Mouse (Mus musculus) gastrocnemius, postnatal 36 days (tissue): ENCODE results near the gene Carmil1. TPM values are rescaled to one million over a fixed set of nuclear protein-coding genes. Genes with fewer than 3 reads are reported as not detected.

ENCODE experiments used
- DNase-seq, 2 experiments: peaks; one replicate each; pipeline ENCODE4 v3.0.0; 2022
- intact Hi-C: fragments of 180-260 bp; cut with DNase I; formaldehyde crosslinking; loops from one replicate; pipeline ENCODE4 v1.15.1; 2025
- total RNA-seq, 2 experiments: library from RNA; stranded (reverse); gene quantifications; 2 replicates each; pipeline ENCODE4 v1.2.3; 2021

Gene Carmil1
- total RNA-seq, 2 experiments from 2014 or later, result 1.5 to 2.8 TPM

DNA sequence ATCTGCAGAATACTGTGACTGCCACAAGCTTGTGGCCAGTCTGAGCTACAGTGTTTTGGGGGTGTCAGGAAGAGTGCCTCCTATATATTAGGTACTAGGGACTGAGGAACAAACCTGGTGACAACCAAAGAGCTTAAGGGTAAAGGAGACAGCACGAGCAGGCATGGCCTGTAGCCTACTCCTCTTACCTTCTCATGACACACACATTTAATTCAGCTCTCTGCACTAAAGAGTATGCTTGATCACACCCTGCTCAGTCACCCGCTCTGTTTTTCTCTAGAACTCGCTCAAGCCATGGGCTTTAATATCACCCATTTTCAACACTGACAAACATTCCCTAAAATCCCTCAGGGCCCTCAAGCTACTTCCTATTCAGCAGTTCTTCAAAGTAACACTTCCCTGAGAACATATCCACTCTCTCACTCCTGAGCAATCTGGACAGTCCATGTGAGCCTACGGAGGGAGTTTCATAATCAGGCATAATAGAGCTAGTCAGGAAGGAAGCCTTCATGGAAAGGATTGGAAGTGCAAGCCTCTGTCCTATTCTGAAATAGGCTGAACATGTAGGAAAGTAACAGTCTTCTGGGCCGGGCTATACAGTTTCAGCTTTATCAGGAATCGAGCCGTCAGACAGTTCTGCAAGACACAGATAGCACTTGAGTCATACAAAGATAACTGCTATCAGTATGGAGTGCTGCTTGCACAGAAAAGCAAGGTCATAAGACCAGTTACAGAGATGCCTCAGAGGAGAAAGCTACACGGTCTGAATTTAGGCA lies 121.2 kb downstream of the Carmil1 start:
- no peak for DNase-seq
- intact Hi-C loops, result no loop called here

DNA sequence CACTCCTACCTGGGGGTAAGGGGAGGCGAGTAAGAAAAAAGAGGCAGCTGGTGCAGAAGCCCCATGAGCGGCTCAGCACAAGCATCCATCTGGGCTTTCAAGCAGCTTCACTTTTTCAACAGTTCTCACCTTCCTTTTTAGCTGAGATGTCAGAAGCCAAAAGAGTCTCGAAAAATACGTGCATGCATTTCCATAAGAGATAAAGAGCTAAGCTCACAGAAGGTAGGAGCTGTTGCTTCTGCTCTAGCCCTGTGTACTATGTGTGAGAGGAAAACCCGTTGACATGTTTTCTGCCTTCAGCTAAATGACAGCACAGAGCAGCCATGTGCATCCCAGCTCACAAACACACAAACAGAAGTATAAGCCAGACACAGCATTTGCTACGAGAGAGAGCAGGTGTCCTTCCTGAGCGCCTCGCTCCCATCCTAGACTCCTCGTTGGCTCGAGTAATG lies 123.0 kb downstream of the Carmil1 start:
- no peak for DNase-seq
- intact Hi-C loops, result no loop called here

DNA sequence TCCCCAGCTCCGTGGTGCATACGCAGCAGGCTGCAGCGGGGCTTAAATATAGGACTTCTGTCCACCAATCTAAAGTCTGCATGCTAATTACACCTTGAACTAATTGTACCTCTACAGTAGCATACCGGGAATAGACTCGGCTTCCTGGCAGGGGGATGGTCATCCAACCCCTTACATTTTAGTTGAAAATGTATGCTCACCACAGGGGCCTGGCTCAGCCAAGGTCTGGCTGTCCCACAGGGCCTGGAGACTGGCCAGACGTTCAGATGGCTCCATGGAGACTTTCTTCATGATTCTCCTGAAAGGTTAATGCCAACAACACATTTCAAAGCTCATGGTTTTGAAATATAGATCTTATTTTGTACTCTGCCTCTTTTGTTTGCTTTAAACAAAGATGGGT lies 125.4 kb downstream of the Carmil1 start:
- intact Hi-C loops, result no loop called here

DNA sequence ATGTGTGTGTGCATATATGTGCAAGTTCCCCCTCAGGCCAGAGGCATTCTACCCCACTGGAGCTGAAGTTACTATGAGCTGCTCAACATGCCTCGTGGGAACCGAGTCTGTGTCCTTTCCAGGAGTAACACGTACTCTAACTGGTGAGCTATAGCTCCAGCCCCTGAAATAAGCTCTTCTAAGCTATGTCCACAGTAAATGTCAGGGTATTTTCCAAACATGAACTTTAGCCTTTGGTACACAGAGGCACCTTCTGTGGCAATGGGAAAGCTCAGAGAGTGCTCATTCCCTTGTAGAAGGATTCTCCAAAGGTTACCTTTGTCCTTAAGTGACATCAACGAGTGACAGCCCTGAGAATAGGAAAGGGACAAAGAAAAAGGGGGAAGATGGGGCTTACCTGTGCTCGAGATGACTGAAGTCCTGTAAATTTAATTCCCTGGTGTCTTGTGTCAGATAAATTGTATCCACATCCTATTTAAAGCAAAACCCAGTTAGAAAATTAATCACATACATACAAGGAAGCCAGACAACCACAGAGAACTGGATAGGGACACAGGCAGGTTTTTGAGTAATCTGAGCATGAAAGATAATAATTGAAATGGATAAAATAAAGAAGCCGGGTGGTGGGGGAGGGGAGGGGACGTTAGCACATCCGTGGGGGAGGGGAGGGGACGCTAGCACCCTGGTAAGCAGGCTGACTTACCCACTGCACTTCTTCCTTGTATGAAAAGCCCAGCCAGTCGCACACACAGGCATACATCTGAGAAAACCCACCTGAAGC lies 126.1 kb downstream of the Carmil1 start:
- intact Hi-C loops, result no loop called here
- DNase-seq, result no peak

More for the DNA sequence above, 125.4 kb downstream of the Carmil1 start:
- DNase-seq, result no peak

DNA sequence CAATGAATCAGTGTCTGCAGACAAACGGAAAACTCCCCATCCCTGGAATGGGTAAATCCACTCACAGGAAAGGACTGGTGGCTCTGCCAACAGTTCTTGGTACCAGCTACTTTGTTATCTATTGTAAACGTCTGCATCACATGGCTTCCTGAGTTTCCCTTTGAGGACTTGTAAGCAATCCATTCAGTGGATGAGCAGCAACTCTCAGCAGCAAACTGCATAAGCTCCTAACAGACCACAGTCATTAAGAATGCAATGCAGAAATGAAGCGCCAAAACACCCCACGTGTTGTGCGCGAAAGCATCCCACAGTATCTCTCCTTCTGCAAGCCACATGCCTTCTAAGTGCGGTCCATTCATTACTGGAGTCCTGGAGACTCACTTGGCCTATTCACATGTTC lies 128.0 kb downstream of the Carmil1 start:
- no peak for DNase-seq
- intact Hi-C loops, result no loop called here

DNA sequence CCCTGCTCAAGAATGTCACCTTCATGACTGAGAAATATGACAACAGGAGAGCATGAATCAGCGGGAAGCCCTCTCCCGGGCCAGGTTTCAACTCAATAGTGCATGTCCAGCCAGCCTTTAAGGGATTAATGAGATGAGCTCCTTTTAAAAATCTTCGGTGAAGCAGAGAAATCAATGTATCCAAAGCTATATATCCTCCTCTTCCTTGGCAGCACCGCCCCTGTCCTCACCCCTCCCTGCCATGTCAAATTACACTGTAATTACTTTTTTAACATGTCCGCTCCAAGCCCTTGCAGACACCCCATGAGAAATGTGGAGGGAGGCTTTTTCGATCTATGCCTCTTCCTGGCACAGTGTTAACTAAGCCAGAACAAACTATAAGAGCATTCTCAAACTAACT lies 129.3 kb downstream of the Carmil1 start:
- intact Hi-C loops, result no loop called here
- DNase-seq, result no peak

DNA sequence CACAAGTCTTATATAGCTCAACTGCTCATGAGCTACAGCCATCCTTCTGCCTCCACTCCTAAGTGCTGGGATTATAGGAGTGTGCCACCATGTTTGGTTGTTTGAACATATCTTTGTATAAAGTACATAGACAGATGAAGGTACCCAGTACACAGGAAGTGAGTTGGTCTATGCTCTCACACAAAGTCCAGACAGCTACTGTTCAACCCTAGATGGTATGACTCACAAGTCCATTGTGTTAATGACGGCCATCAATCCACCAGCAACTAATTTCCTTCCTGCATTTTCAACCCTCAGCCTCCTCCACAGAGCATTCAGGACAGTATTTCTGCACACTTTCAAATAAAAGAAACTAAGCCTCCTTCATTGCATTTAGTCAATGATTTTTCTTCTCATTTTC lies 132.0 kb downstream of the Carmil1 start:
- intact Hi-C loops, result no loop called here
- no peak for DNase-seq

DNA sequence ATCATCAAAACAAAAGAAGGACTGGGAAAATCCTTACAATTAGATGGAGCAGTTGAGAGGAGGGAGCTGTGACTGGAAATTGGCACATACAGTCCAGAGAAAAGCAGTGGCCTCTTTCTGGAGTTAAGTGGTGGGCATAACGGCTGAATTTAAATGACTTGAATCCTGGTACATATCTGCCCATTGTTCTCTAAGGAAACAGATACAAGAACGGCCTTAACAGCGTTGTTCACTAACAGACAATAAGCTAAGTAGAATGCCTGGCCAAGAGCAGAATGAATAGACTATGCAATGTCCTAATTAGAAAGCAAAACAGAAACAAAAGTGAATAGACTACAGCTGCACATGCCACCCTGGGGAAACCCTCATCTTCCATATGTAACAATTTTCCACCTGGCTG lies 133.6 kb downstream of the Carmil1 start:
- intact Hi-C loops, result no loop called here
- no peak for DNase-seq

DNA sequence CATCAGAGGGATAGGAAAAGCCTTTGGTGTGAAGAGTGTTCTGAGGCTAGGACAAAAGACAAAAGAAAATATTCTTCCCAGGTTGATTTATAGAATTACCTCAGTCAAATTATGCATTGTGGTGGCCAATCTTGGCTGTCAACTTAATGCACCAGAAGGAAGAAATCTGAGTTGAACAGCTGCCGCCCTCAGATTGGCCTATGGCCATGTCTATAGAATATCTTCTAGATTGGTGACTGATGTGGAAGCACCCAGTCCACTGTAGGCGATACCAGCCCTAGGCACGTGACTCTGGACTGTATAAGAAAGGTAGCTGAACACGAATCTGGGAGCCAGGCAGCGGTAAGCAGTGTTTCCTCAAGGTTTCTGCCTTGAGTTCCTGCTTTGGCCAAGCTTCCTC lies 134.1 kb downstream of the Carmil1 start:
- intact Hi-C loops, result no loop called here
- no peak for DNase-seq

DNA sequence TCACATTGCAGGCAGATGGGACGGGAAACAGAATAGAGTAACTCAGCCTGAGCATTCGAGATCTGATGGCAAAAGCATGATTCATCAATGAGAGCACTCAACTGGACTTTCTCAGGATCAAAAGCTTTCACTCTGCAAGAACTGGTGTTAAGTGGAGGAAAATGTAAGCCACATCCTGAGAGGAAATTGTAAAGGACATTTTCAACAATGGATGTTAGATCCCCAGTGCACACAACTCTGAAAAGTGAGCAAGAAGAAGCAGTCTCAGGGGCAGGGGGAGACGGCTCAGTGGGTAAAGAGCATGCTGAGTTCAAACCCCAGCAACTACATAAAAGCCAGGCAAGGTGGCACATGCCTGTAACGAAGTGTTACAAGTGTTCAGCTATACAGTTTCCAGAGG lies 135.7 kb downstream of the Carmil1 start:
- no peak for DNase-seq
- intact Hi-C loops, result no loop called here

DNA sequence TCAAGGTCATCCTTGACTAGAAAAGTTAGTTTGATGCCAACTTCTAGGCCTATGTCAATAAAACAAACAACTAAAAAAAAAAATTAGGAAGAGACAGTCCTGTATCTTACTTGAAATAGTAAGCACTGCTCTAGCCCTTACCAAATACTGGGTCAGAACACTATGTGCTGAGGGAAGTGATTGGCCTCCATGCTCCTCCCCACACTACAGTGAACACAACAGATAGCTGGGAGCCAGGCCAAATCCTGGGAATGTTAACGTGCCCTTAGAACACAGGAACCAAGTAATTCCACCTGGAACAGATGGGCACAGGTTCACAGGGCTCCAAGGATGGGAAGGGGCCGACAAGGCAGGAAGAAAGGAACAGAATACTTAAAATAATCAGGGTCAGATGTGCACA lies 136.5 kb downstream of the Carmil1 start:
- DNase-seq, result no peak
- intact Hi-C loops, result no loop called here

DNA sequence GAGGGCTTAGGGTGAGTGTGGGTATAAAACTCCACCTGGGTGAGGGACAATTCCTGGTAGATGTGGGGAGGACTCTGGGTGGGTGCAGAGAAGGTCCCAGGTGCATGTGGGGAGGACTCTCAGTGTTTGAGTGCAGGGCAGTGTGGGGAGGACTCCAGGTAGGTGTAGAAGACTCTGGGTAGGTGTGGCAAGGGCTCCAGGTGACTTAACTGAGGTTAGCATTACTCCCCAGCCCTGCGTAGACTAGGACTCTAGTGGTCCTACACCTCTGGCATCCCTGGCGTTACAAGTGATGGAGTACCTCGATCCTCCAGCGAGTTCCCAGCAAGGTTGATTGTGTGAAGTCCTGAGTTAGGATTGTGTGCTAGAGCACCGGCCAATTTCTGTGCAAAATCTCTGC lies 143.8 kb downstream of the Carmil1 start:
- intact Hi-C loops, result no loop called here
- DNase-seq, result no peak

DNA sequence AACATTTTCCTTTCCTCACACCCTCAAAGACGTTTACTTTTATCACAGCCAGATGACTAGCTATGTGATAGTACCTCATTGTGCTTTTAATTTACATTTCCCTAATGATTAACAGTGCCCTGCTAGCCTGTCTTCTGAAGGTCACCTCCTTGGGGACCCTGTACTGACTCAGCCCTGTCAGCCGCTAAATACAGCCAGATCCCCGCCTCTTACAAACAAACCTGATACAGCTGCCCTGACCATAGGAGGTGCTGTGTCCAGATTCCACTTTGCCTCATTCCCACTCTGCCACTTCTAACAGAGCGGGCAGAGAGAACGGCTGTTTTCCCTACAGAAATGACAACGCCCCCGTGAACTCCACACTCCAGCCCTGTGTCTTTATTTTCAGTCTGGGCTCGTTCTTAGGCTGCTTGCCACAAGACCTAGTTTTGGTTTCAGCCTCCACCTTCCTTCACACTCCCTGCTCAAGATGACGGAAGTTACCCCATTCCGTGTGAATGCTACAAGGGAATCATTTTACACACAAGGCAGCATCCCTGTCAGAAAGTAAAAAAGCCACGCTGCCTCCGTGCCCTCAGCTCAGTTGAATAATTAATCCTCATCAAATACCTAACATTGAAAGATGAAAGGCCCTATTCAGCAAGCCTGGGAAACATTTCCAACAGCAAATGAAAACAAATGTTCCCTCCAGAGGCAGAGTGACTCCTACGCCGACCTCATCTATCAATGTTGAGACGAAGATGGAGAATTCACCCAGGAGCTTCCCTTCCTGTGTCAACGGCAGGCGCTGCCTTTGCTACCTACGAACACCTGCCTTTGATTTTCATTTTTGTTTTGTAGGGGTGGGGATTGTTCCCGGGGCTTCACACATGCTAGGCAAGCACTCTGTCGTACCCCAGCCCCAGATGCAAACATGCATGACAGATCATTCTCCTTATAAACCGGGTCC lies 145.0 kb downstream of the Carmil1 start:
- DNase-seq, result peak in 1 of 2 experiments; percentile 17
- intact Hi-C loops, result no loop called here

DNA sequence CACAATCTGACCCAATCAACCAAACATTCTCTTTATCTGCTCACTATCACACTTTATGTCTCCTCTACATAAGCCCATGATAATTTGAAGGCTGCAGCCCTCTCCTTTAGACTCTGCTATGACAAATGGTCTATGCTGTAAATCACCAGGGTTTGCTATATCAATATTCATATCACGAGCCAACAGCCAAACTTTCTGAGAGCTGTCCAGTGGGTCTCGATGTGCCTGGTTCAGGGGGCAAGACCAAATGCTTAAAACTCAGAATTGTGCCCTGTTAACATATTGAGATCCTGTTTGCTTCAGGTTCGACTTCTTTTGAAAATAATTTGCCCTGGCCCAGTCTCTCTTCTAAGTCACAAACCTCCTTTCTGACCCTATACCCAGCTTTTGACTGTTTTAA lies 147.7 kb downstream of the Carmil1 start:
- no peak for DNase-seq
- intact Hi-C loops, result no loop called here

DNA sequence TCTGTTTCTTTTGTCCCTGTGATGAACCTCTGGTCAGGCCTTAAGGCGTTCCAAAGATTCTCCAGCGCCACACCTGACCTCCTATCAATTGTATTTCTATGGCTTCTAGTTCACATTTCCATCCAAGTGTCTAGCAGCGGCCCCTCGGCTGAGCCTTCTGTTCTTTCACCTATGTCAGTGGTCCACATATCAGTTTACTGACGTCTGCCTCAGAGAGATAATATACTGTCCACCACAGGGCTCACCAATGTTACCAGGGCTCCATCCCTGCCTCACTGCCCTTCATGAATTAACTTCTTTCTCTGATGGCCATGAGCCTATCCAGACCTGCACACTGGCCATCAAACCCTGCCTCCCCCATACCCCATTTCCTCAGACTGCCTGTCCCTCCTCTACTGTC lies 149.3 kb downstream of the Carmil1 start:
- intact Hi-C loops, result no loop called here
- DNase-seq, result no peak

DNA sequence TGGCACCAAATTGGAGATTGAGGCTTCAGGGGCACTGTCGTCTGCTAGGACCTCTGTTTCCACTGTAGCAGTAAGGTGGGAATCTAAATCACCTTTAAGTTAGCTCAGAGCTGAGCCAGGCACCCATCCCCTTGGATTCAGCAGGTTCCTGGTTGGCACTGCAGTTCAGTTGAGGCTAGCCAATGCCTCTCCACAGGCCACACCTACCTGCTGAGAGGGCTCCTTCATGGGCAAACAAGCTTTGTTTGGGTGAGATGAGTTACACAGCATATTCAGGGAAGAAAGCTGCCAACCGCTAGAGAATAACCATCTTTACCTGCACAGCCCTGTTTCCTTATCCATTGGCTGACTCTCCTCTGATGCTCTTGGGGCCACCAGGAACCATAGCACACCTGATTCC lies 149.9 kb downstream of the Carmil1 start:
- DNase-seq, result no peak
- intact Hi-C loops, result no loop called here

DNA sequence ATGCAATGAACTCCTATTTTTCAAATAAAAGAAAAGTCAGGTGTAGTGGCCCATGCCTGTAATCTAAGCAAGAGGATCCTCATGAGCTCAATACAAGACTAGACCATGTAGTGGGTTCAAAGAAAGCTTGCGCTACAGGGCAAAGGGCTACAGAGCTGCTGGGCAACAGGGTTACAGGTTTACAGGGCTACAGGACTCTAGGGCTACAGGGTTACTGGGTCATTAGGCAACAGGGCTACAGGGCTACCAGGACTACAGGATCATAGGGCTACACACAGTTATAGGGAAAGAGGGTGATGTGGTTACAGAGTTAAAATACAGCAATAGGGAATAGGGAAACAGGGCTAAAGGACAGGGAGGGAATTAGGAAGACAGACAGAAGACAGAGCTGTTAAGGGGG lies 151.9 kb downstream of the Carmil1 start:
- intact Hi-C loops, result no loop called here
- no peak for DNase-seq

DNA sequence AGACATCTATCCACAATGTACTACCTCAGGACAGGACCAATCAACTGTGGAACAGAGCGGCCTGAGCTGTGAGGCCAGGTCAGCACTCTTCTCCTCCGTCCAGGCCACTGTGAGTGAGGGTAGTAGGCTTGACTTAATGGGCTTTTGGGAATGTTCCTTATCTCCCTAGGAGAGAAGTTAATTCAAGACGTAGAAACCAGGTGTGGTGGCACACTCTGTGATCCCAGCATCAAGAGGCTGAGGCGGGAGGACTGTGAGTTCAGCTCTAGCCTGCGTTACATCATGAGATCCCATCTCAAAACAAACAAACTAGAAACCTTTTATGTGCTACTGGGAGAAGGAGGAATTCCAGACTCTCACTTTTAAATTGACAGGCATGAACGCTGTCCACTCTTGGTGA lies 154.7 kb downstream of the Carmil1 start:
- intact Hi-C loops, result no loop called here
- no peak for DNase-seq

DNA sequence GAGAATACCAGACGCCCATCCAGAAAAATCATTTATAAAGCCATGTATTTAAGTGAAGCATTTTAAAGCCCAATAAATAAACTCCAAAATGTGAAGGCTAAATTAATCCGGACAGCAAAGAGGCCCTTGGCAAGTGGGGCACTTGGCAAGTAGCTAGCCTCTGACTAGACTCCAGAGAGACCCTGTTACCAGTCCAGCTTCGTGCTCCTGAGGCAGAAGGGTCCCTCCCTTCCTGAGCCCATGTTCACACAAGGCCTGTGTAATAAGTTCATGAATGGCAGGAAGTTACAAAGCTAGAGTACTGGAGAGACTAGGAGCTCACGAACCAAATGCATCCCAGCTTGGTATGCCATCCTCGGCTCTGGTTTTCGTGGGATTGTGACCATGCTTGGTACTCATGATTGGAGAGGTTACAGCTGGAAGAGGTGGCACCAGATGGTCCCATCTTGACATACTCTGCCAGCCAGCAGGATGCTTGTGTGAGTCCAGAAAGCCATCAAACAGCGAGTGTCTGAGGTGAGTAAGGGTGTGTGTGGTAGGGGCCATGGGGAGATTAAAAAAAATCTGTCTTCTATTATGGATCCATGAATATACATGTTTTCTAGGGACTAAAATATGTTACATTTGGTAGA lies 163.3 kb downstream of the Carmil1 start:
- no peak for DNase-seq
- intact Hi-C loops, result no loop called here

DNA sequence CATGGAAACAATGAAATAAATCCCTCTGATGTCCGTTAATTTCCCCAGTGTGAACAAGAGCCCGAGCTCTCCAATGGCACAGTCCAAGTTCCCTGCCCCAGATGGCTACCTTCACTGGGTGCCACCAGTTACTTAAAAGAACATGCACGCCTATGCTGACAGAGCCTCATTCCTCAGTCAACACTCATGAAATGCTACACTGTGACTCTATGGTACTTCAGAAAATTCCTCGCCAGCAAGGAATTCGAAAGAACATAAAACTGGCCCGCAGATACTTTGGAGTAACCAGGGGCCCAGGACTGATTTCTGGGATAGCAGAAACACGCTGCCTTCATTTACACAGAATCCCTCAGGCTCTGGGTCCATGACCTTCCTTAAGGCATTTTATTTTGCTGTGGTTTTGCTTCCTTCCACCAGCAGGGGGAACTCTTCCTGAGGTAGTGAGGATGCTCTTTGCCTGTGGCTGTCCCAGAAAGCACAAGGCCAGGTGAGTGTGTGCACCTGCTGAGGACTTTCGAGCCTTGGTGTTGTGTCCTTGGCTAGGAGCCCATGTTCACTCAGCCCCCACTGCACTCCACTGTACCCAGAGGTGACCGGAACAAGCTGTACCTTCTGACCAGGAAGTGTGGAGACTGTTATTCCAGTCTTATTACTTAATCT lies 167.8 kb downstream of the Carmil1 start:
- DNase-seq, result peak in 1 of 2 experiments; percentile 9
- intact Hi-C loops, result loop anchor here (5.0 kb wide), 1 partner anchor 169 kb away; the partner anchor contains the start of gene Carmil1
